Mouse (Mus musculus) frontal cortex, postnatal 14 days (tissue): ENCODE measurements around the gene Ppp1r12a.
A peak's percentile ranks its signal among the peaks of the same experiment; 100 is the strongest.

Source experiments
- DNase-seq, 2 experiments: peaks; one replicate each; pipeline ENCODE4 v3.0.0; 2022; ENCODE audit warnings: low spot score in 2 of 2

Gene Ppp1r12a

GRCm38 (mm10) chr10:108290046-108290445, 128.1 kb downstream of the Ppp1r12a start:
- no peak for DNase-seq

DNA sequence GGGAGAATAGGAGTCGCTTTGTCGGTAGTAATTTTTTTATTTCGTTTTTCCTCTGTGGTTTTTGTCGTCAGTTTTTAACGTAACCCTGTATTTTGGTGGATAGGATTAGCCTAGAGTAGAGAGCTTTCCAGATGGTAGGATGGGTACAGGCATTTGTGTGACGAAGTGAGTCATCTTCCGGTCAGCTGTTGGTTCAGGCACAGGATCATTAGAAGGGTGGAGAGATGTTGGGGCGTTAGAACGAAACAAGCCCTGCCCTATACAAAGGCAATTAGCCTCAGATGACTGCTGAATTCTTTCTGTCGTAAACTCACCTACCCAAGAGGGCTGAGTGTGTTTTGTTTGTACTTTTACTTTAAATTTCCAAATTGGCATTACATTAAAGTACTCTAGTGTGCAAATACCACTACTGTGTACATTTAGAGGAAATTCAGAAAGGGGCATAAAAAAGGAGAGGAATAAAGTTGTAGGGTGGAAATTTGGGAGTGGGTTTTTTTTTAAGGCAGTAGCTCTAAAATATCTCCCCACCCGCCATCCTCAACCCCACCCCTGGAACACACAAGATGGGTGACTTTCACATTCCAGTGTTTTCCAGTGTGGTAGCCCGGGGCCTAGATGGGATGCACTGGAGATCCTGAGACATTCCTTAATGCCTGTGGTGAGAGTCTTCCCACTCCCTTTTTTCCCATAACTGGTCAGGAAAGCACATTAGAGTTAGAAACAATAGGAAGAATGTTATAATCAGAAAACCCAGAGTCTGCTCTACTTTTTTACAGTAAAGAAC, 129.9 kb downstream of the Ppp1r12a start:
- DNase-seq, result no peak

GRCm38 (mm10) chr10:108292651-108293050, 130.7 kb downstream of the Ppp1r12a start:
- DNase-seq, result no peak

GRCm38 (mm10) chr10:108293620-108294195, 131.7 kb downstream of the Ppp1r12a start:
- DNase-seq, result no peak

GRCm38 (mm10) chr10:108294766-108295165, 132.8 kb downstream of the Ppp1r12a start:
- no peak for DNase-seq

DNA sequence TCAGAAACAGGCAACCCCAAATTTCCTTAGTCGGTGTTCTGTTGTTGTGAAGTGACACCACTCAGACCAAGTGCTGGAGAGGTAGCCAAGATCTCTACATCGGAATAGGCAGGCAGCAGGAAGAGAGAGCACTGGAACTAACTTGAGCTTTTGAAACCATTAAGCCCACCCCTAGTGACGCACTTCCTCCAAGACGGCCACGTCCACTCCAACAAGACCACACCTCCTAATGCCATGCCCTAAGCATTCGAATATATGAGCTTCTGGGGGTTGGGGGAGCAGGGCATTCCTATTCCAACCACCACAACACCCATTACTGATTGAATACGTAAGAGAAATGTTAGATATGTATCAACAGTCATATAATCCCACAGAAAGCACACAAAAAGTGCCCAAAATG, 134.5 kb downstream of the Ppp1r12a start:
- no peak for DNase-seq

DNA sequence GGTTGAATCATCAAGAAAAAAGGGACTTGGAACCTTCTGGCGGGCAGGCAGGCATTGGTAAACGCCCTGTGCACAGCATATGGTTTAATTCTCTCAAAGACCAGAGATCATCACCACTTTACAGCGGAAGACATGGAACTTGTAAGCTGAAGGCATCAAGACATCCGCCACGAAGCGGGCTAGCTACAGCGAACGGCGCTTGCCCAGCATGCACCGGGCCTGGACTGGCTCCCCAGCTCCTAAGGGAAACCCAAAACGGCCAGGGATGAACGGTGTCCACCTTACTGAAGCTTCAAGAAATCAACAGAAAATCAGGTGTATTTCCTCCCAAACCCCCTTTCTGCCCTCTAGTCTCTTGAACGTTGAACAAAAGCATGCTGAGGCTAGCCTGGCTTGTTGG, 136.3 kb downstream of the Ppp1r12a start:
- no peak for DNase-seq

GRCm38 (mm10) chr10:108298841-108299545, 137.0 kb downstream of the Ppp1r12a start:
- no peak for DNase-seq

GRCm38 (mm10) chr10:108299828-108300227, 137.8 kb downstream of the Ppp1r12a start:
- no peak for DNase-seq

- peak; percentile 56 to 73 for DNase-seq
Measured at GRCm38 (mm10) chr10:108300843-108301242, 138.8 kb downstream of the Ppp1r12a start.

GRCm38 (mm10) chr10:108307772-108308171, 145.8 kb downstream of the Ppp1r12a start:
- no peak for DNase-seq

- DNase-seq, result no peak
Measured at GRCm38 (mm10) chr10:108310195-108310594, 148.2 kb downstream of the Ppp1r12a start.

DNA sequence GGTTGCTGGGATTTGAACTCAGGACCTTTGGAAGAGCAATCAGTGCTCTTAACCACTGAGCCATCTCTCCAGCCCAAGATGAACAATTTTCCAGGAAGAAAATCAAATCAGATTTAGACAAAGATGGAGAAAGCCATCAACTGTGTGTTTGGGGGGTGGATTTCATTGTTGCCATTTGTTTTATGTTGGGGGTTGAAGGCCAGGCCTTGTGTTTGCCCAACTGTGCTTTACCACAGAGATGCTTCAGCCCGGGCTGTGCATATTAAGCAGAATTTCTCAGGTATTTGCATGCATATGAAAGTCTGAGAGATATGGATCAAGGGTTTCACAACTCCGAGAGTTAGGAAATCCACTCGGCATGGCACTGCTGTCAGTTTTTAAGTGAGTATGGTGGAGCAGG, 149.4 kb downstream of the Ppp1r12a start:
- no peak for DNase-seq

- no peak for DNase-seq
Measured at GRCm38 (mm10) chr10:108313845-108314244, 151.9 kb downstream of the Ppp1r12a start.

DNA sequence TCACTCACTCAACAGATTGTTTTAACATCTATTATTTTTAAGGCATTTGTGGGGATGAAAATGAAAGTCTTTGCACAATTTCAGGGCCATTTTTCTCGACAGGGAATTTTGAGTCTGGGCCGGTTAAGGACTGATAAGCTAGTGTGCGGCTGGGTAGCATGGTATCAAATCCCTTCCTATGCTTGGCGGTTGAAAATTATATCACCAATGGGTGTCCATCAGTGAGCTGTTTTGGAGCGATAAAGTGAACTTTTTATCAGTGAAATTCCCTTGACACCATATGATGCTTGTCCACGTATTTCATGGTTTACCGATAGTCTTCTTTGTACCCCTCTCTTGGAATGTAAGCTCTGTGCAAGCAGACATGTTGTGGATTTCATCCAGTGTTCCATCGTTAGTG, 152.4 kb downstream of the Ppp1r12a start:
- no peak for DNase-seq

DNA sequence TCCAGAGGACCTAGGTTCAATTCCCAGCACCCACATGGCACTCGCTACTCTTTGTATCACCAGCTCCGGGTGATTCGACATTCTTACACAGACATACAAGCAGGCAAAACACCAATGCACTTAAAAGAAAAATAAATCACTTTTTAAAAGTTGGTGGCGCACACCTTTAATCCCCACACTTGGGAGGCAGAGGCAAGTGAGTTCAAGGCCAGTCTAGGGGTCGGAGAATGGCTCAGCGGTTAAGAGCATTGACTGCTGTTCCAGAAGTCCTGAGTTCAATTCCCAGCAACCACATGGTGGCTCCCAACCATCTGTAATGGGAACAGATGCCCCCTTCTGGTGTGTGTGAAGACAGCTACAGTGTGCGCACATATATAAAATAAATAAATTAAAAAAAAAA, 153.2 kb downstream of the Ppp1r12a start:
- no peak for DNase-seq

DNA sequence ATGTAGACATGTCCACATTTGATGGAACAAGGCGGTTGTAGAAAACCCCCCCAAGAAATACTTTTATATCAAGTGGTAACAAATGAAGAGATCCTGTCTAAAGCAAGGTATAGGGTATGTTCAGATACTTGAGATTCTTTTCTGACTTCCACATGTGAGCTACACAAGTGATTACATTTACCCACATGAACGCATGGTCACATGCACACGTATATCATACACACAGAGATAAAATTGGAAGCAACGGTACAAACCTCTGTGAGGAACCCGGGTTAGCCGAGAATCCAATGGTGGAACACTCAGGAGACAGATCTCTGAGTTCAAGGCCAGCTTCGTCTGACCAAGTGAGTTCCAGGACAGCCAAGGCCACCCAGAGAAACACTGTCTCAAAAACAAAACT, 166.4 kb downstream of the Ppp1r12a start:
- DNase-seq, result no peak

GRCm38 (mm10) chr10:108328983-108329382, 167.0 kb downstream of the Ppp1r12a start:
- DNase-seq, result no peak

GRCm38 (mm10) chr10:108329771-108330170, 167.8 kb downstream of the Ppp1r12a start:
- no peak for DNase-seq

- no peak for DNase-seq
Measured at GRCm38 (mm10) chr10:108330964-108331363, 169.0 kb downstream of the Ppp1r12a start.

GRCm38 (mm10) chr10:108331784-108332561, 170.0 kb downstream of the Ppp1r12a start, which contains the start of gene Pawr:
Pawr (plus strand) TSS chr10:108332121.
- DNase-seq, result peak in 1 of 2 experiments; percentile 20
